Mouse (Mus musculus) embryonic fibroblast, embryonic 13.5 days (primary cell): ENCODE measurements around the gene Washc4.
A peak's percentile ranks its signal among the peaks of the same experiment; 100 is the strongest.

Source experiments
- CTCF ChIP-seq: IDR thresholded peaks from 2 replicates; pipeline ENCODE4 v1.5.1; 2011; ENCODE audit warnings: mild to moderate bottlenecking, control low read depth, low read length, moderate library complexity, borderline replicate concordance; ENCODE audit not compliant: insufficient read depth
- POLR2A ChIP-seq: IDR thresholded peaks from 2 replicates; pipeline ENCODE4 v1.6.1; 2011; ENCODE audit warnings: low read depth, mild to moderate bottlenecking, control low read depth, low read length, moderate library complexity

- TF ChIP-seq CTCF = no peak
- 0 out of 2 replicates have a peak, but pooled peaks have one; percentile 17 for TF ChIP-seq POLR2A
Measured at GRCm38 (mm10) chr10:83637295-83637694, 93.7 kb downstream of the Washc4 start.
